Mouse (Mus musculus) adipocyte (in vitro differentiated cells): Measurements from ENCODE around the gene Defb43.
A peak's percentile ranks its signal among the peaks of the same experiment; 100 is the strongest.

Experiments
- DNase-seq: peaks from one replicate; pipeline ENCODE4 v3.0.0-alpha.2; 2016; ENCODE audit warnings: low spot score

Defb43 gene

DNA sequence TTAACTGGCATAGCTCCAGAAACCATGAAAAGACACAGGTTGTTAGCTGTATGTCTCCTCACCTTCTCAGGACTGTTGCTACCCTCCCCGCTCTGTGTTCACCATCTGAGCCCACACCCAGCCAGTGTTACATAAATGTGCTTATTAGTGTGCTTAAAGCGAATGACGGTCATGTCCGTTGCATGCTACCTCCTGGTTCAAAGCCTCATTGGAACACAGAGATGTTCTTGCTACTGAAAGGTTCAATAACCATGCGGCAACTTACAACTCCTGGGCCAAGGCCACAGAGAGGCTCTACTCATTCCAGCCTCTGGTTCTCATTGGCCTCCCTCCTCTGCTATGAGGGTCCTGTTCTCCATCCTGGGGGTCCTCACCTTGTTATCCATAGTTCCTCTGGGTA is at the start of gene Defb43:
Gene Defb43, plus strand, starts transcription at position 301 of the 400 bp plus-strand sequence.
- DNase-seq: no peak

DNA sequence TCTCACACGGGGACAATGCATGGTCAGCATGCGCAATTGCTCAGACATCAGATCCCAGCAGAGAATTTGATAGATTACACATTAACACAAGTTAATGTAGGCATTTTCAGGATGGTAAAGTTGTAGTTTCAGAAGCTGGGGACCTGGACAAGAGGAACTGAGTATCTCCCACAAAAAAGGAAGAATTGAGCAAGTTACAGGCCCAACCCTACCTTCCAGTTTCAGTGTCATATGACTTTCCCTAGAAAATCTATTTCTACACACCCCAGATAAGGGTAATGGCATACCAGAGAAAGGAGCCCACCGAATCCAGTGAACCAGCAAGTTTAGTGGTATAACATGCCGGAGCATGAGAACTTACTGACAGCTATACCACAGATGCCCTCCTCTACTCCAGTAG is 47.9 kb upstream of the Defb43 start:
- no peak for DNase-seq

GRCm38 (mm10) chr14:62965342-62965741 is 46.2 kb upstream of the Defb43 start:
- DNase-seq: no peak

- DNase-seq: no peak
These were observed 45.6 kb upstream of the Defb43 start for GRCm38 (mm10) chr14:62965811-62966520.

GRCm38 (mm10) chr14:62975046-62975445 is 36.5 kb upstream of the Defb43 start:
- peak; percentile 43 for DNase-seq

DNA sequence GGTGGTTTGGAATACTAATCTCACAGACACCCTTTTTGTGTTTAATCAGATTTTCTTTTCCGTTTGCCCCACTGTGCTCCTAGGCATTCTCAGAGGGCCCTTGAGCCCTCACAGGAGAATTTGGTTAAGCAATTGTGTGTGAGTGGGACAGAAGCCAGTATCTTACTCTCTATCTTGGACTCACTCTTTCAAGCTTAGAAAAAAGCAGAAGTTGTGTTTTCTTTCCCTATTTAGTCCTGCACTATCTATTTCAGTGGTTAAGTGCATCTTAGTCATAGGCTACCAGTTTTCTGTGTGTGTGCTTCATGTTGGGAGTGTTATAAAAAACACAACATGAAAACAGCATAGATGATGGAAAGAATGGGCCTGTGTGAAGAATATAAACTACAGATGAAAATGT is 31.8 kb upstream of the Defb43 start:
- no peak for DNase-seq

DNA sequence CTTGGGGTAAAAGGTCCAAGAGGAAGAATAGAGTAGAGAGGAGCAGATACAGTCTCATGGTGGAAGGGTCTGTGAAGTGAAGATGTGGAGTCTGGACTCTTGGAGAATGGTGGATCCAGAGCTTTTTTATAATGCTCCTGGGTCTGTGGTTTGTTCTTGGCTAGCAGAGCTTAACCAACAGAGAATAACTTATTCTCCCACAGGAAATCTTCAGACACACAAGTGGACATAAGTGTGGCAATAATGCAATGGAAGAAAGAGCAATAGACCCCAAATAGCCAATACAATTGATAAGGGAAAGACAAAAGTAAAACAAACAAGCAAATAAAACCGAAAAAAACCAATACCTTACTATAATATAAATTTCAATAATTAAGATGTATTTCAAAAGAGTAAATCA is 27.2 kb upstream of the Defb43 start, which contains the start of gene Defb48:
Gene Defb48, minus strand, starts transcription at position 101 of the 400 bp plus-strand sequence.
- DNase-seq: no peak

DNA sequence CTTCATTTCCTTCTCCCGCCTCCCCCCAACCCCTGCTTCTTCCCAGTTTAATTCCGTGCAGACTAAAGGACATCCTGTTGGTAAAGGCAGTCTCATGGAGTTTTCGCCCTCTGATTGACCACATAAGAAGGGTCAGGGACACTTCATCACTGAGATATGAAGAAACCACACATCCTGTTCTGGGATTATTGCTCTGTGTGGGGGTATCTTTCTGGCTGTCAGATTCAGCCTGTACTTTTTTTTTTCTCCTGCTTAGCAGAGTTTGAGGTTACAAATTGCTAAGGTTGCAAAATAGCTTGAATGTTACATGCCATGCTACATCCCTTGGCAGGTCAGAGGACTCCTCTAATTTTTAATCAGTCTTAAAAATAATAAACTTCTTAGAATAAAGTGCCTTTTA is 20.3 kb upstream of the Defb43 start:
- DNase-seq: no peak

DNA sequence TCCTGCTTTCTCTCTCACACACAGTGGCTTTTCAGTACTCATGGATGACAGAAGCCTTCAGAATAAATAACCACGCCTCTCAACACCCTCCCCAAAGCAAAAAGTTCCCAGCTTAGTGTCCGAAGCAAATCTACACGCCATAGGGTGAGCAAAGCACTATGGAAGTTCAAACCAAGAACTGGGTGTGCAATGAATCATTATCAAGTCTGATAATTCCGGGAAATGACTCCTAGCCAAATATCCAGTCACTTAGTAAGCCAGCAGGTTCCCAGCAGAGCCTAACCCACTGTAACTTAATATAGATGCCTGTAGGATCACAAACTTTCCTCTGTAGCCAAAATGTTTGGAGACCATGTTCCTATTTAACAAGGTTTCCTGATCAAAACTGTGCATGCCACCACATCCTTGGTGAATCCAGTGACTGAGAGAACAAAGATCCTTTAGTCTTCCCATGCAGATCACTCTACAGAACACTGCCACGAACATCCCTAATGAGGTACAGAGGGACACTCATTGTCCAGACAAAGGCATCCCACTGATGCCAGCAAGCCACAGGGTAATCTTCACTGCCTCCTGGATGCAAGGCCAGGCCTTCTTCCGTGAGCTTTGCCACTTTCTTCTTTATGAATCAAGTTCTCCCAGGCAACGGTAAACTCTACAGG is 19.6 kb upstream of the Defb43 start:
- no peak for DNase-seq

GRCm38 (mm10) chr14:62997777-62998176 is 13.8 kb upstream of the Defb43 start, which contains the start of gene Defb47:
Gene Defb47 (plus strand): TSS chr14:62998077.
- no peak for DNase-seq

GRCm38 (mm10) chr14:62998977-62999376 is 12.6 kb upstream of the Defb43 start:
- no peak for DNase-seq

GRCm38 (mm10) chr14:63002588-63002987 is 9.0 kb upstream of the Defb43 start:
- DNase-seq: no peak

DNA sequence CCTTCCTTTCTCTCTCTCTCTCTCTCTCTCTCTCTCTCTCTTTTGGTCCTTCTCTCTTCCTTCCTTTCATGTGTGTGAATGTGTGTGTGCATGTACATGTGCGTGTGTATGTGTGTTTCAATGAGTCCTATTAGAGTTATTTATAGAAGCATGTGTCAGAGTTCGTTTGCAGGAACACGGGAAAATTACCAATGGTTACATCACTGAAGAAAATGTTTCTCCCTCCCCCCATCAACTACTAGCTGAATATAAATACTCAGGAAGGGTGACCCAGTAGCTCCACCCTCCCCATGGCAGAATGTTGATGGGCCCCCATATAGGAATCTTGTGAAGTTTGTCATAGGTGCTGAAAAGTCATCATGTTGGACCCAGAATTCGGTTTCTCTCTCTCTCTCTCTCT is 1.5 kb downstream of the Defb43 start:
- no peak for DNase-seq

GRCm38 (mm10) chr14:63014667-63015066 is 3.1 kb downstream of the Defb43 start:
- DNase-seq: no peak

DNA sequence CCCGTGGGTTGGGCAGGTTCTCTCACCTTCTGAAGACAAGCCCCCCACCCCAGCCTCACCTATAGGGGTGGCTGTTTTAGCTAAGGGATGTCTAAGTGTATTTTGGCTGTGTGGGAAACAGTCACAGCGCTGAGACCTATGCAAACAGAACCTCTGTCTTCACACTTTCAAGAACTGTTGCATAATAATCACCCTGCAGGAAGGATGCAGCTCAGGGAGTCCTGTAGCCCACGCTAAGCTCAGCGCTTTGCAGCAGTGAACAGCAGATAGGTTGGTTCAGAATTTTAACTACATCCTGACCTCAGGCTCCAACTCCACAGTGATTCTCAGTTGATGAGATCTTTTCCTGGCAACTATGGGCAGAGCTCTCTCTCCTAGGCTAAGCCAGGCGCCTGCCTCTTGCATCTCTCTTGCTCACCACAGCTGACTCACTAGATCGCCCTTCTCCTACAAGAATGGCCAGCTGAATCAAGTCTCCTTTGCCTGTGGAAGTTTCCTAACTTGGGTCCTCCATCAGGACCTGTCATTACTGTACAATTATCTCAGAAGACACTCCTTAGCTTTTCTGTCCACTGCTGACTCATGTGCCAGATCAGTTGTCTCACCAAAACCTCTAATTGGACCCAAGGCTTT is 9.1 kb downstream of the Defb43 start:
- DNase-seq: peak; percentile 8

DNA sequence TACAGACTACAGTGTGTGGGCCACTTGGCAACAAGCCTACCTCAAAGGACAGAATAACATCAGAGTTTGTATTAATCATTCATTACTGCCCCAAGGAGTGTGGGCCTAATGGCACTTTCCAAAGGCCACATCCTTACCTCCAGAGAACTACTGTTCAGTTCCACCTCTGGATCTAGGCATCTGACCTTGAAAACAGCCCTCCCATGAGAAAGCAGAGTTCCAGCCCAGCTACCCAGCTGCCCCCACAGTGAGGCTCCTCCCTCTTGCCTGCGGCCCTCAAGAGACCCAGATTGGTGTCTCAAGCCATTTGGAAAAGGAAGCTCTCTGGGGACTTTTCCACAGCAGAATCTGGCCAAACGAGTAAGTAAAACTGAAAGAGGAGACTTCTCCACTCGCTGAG is 35.1 kb downstream of the Defb43 start, which contains the start of gene Defb42:
Gene Defb42, plus strand, starts transcription at position 301 of the 400 bp plus-strand sequence.
- DNase-seq: no peak

DNA sequence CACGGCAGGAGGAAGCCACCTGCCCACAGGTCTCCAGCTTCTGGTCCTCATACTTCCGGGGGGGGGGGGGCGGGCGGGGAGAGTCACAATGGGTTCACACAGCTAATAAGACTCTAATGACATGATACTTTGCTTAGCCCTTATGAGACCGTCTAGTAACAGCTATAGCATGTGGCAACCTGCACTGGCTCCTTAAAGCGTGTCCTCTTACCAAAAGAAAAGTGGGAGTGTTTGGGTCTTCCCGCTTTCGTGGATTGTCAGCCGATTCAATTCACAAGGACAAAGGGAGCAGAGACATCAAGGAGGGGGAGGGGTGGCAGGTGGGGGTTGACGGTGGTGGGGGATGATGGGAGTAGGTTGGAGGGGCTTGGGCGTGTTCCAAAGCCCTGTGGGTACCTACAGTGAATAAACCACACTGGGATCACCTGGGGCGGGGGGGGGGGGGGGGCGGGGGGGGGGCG is 38.4 kb downstream of the Defb43 start, which contains the start of gene Defb30:
Gene Defb30, minus strand, starts transcription at position 51 of the 461 bp plus-strand sequence.
- no peak for DNase-seq

DNA sequence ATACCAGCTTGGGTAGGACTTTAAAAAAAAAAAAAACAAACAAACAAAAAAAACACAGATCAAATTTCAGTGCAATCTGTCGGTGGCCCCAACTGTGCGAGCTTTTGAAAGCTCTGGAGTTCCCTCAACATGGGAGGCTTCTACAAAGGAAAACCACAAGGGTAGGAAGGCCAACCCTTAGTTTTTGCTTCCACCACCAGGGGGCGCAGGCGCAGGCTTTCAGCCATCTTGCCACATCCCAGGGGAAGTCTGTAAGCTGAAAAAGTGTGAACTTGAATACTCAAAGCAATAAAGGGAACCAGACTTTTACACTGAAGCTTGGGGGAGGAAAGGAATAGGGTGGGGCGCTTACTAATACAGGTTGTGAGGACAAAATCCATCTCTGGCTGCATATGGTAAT is 39.2 kb downstream of the Defb43 start:
- peak; percentile 64 for DNase-seq

GRCm38 (mm10) chr14:63054729-63055128 is 43.2 kb downstream of the Defb43 start:
- DNase-seq: no peak

DNA sequence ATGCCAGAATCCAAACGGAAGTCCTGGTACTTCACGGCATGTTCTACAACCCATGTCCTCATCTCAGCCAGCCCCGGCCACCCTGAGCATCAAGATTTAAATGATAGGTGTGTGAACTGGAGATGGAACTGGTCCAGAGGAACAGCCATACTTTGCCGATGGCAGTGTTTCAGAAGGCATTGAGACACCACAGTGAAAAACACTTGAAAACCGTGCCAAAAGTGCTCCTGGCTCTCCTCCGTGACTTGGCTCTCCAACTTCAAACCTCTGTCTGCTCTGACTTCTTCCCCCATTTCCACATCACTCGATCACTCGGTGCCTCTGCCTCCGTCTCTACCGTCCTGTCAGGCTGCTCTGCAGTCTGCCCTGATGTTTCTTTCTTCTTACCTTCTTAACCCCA is 48.8 kb downstream of the Defb43 start:
- peak; percentile 64 for DNase-seq

DNA sequence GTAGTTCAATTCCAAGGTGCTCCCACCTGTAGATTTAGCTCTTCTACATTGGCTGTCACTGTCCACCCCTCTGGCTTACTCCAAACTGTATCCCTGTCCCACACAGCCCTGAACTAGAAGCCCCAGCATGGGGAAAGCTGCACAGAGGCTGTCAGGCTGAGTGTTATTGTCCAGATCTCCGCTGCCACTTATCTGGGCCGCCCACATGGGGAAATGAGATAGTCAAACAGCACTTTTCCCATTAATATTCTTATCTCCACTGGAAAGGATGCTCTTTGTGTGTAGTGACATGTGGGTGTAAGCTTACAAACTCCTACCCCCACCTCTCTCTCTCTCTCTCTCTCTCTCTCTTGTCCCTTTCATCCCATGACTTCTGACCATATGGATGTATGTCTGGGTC is 50.6 kb downstream of the Defb43 start:
- no peak for DNase-seq

- DNase-seq: no peak
These were observed 53.8 kb downstream of the Defb43 start for GRCm38 (mm10) chr14:63065391-63065790.
